Mouse (Mus musculus) CH12.LX (cell line): ENCODE measurements around the gene Spata2l. TPM values are rescaled to one million over a fixed set of nuclear protein-coding genes. Genes with fewer than 3 reads are reported as not detected.

Experiments
- DNase-seq: peaks from one replicate; pipeline ENCODE4 v3.0.0-alpha.2; 2013; ENCODE audit errors: extremely low read depth
- H3K27ac ChIP-seq: 2 replicates; pipeline ENCODE4 v1.5.1; 2012; ENCODE audit warnings: low read depth, mild to moderate bottlenecking, control low read depth, moderate library complexity; ENCODE audit not compliant: insufficient read depth
- H3K27me3 ChIP-seq: replicated peaks from 2 replicates; pipeline ENCODE3; 2012; ENCODE audit warnings: inconsistent platforms
- H3K36me3 ChIP-seq, 2 experiments: replicated peaks in 1 of 2; 2 replicates each; pipeline versions ENCODE3 to v1.6.1; 2012; ENCODE audit warnings: inconsistent platforms in 1 of 2, low read length in 1 of 2, mild to moderate bottlenecking in 1 of 2, mixed read lengths in 1 of 2, moderate library complexity in 1 of 2; ENCODE audit not compliant: control insufficient read depth in 1 of 2, insufficient read depth in 1 of 2
- H3K4me1 ChIP-seq, 2 experiments: 2 replicates each; pipeline ENCODE4 v1.6.1; 2012; ENCODE audit warnings: inconsistent platforms in 1 of 2, moderate library complexity in 1 of 2; ENCODE audit not compliant: insufficient read depth in 2 of 2, control insufficient read depth in 1 of 2
- H3K4me2 ChIP-seq: 2 replicates; pipeline ENCODE4 v1.6.1; 2012; ENCODE audit warnings: low read depth, mild to moderate bottlenecking, control low read depth; ENCODE audit not compliant: poor library complexity, insufficient read depth, severe bottlenecking
- H3K4me3 ChIP-seq, 3 experiments: fragments of 150-350 bp in 1 of 3; sonication (generic) in 1 of 3; replicated peaks in 1 of 3; 2 replicates each; pipeline versions ENCODE3 to v1.5.1; 2011 to 2012; ENCODE audit warnings: low read depth in 2 of 3, low read length in 2 of 3, mild to moderate bottlenecking in 2 of 3, moderate library complexity in 2 of 3, control low read depth in 1 of 3, improper control_type of control experiment in 1 of 3, inconsistent platforms in 1 of 3, mixed read lengths in 1 of 3; ENCODE audit not compliant: poor library complexity in 1 of 3
- H3K79me2 ChIP-seq: replicated peaks from 2 replicates; pipeline ENCODE4 v1.6.1; 2012; ENCODE audit warnings: mild to moderate bottlenecking, moderate library complexity; ENCODE audit not compliant: control insufficient read depth, poor library complexity, insufficient read depth, severe bottlenecking; ENCODE audit errors: extremely low read depth
- H3K9ac ChIP-seq: 2 replicates; pipeline ENCODE4 v1.6.1; 2012; ENCODE audit warnings: low read depth, mild to moderate bottlenecking, control low read depth, moderate library complexity; ENCODE audit not compliant: insufficient read depth
- H3K9me3 ChIP-seq: replicated peaks from 2 replicates; pipeline ENCODE3; 2012; ENCODE audit warnings: low read length, inconsistent platforms, mixed read lengths
- CHD1 ChIP-seq: IDR thresholded peaks from 2 replicates; pipeline ENCODE4 v1.6.1; 2012; ENCODE audit warnings: low read depth, low read length, improper control_type of control experiment, inconsistent platforms
- CTCF ChIP-seq, 2 experiments: IDR thresholded peaks in 1 of 2; conservative IDR thresholded peaks in 1 of 2; 2 replicates each; pipeline ENCODE4 v1.5.1; 2011 to 2012; ENCODE audit warnings: low read depth in 2 of 2, low read length in 2 of 2, improper control_type of control experiment in 1 of 2, inconsistent platforms in 1 of 2, mild to moderate bottlenecking in 1 of 2, moderate library complexity in 1 of 2
- E2F4 ChIP-seq: IDR thresholded peaks from 2 replicates; pipeline ENCODE4 v1.6.1; 2011; ENCODE audit warnings: low read depth, low read length, improper control_type of control experiment; ENCODE audit not compliant: insufficient replicate concordance
- EP300 ChIP-seq: IDR thresholded peaks from 2 replicates; pipeline ENCODE4 v1.6.1; 2011; ENCODE audit warnings: low read length, improper control_type of control experiment
- ETS1 ChIP-seq: conservative IDR thresholded peaks from 2 replicates; pipeline ENCODE4 v1.6.1; 2012; ENCODE audit warnings: low read depth, mild to moderate bottlenecking, inconsistent platforms, low read length, improper control_type of control experiment, moderate library complexity
- IRF4 ChIP-seq: IDR thresholded peaks from 2 replicates; pipeline ENCODE4 v1.6.1; 2014; ENCODE audit warnings: low read depth, mild to moderate bottlenecking, inconsistent platforms, low read length, improper control_type of control experiment
- KAT2A ChIP-seq: IDR thresholded peaks from 2 replicates; pipeline ENCODE4 v1.6.1; 2012; ENCODE audit warnings: low read length, improper control_type of control experiment, inconsistent platforms; ENCODE audit not compliant: insufficient replicate concordance
- MAZ ChIP-seq: IDR thresholded peaks from 2 replicates; pipeline ENCODE4 v1.6.1; 2012; ENCODE audit warnings: low read depth, mild to moderate bottlenecking, inconsistent platforms, low read length, improper control_type of control experiment, moderate library complexity
- NELFE ChIP-seq: IDR thresholded peaks from 2 replicates; pipeline ENCODE4 v1.6.1; 2011; ENCODE audit warnings: low read depth, low read length, improper control_type of control experiment
- PAX5 ChIP-seq: IDR thresholded peaks from 2 replicates; pipeline ENCODE4 v1.6.1; 2012; ENCODE audit warnings: low read length, inconsistent platforms, mixed read lengths
- RCOR1 ChIP-seq: conservative IDR thresholded peaks from 2 replicates; pipeline ENCODE4 v1.6.1; 2012; ENCODE audit warnings: low read depth, mild to moderate bottlenecking, inconsistent platforms, low read length, improper control_type of control experiment
- SIN3A ChIP-seq: IDR thresholded peaks from 2 replicates; pipeline ENCODE4 v1.6.1; 2012; ENCODE audit warnings: low read length, improper control_type of control experiment, inconsistent platforms
- SMC3 ChIP-seq: IDR thresholded peaks from 2 replicates; pipeline ENCODE4 v1.6.1; 2011; ENCODE audit warnings: low read depth, low read length, improper control_type of control experiment
- UBTF ChIP-seq: IDR thresholded peaks from 2 replicates; pipeline ENCODE4 v1.6.1; 2012; ENCODE audit warnings: low read depth, mild to moderate bottlenecking, inconsistent platforms, low read length, improper control_type of control experiment, moderate library complexity
- USF1 ChIP-seq: IDR thresholded peaks from 2 replicates; pipeline ENCODE4 v1.6.1; 2014; ENCODE audit warnings: low read depth, mild to moderate bottlenecking, inconsistent platforms, low read length, improper control_type of control experiment
- ZKSCAN1 ChIP-seq: IDR thresholded peaks from 2 replicates; pipeline ENCODE4 v1.6.1; 2012; ENCODE audit warnings: low read depth, inconsistent platforms, low read length, improper control_type of control experiment, borderline replicate concordance
- ZMIZ1 ChIP-seq: IDR thresholded peaks from 2 replicates; pipeline ENCODE4 v1.6.1; 2012; ENCODE audit warnings: low read depth, mild to moderate bottlenecking, inconsistent platforms, low read length, improper control_type of control experiment
- dilution Hi-C: fragments of 300-500 bp; cut with MboI; formaldehyde crosslinking; loops from 2 replicates; pipeline ENCODE4 v1.14.3; 2020; ENCODE audit warnings: low sequenced_read_pairs; ENCODE audit not compliant: extremely low pct_unique_long_range_greater_than_20kb, extremely low pct_ligation_motif_present
- in situ Hi-C: fragments of 300-500 bp; cut with MboI; formaldehyde crosslinking; loops from 3 replicates; pipeline ENCODE4 v1.14.3; 2019; ENCODE audit warnings: low sequenced_read_pairs, low pct_ligation_motif_present, low pct_unique_long_range_greater_than_20kb, mixed read lengths
- polyA plus RNA-seq: library from polyadenylated mRNA; unstranded; fragments of >175 nt; gene quantifications from 2 replicates; pipeline ENCODE4 v1.2.1, GENCODE M21; 2012; ENCODE audit warnings: low read depth; ENCODE audit not compliant: insufficient read length
- total RNA-seq, 2 experiments: library from RNA; depleted of rRNA; stranded (reverse); fragments of 300-350 nt in 1 of 2; fragments of >200 nt in 1 of 2; gene quantifications; 2 replicates each; pipeline ENCODE4 v1.2.3; 2012 to 2014

Spata2l gene
- total and polyA plus RNA-seq, 3 experiments, result 0.63 to 2.3 (median 1.4) TPM

GRCm38 (mm10) chr8:123279828-123280227 is 43.8 kb upstream of the Spata2l start:
- Histone ChIP-seq H3K36me3 (peaks cover 43 to 81% of the 10 kb centered on the region in 2 experiments), H3K4me1 (peaks cover 9 to 23% of the 10 kb centered on the region in 2 experiments), H3K79me2 (no peaks in the 10 kb centered on the region), H3K9me3 (no peaks in the 10 kb centered on the region)
- dilution Hi-C loops, result no loop called here
- DNase-seq, result no peak
- TF ChIP-seq UBTF (no peak), ETS1 (no peak), KAT2A (no peak), CTCF (conservative IDR thresholded peaks at IDR 0.05 in 1 of 2, IDR thresholded peaks at IDR 0.05 in 1 of 2; ENCODE audit: low read depth in 2 of 2, low read length in 2 of 2) (no peak), SMC3 (no peak), RCOR1 (no peak), ZMIZ1 (no peak), E2F4 (no peak), IRF4 (no peak), CHD1 (no peak), MAZ (no peak), USF1 (no peak), EP300 (no peak), NELFE (no peak), ZKSCAN1 (no peak), SIN3A (no peak)
- TF ChIP-seq, all 38 proteins: peak for 0
- Histone ChIP-seq H3K4me2 (no peak overlapping the region), H3K27me3 (no peaks in the 10 kb centered on the region), H3K27ac (no peak overlapping the region), H3K9ac (no peak overlapping the region), H3K4me3 (no peak overlapping the region)
- in situ Hi-C loops, result no loop called here

- dilution Hi-C loops (no loop called here), in situ Hi-C loops (no loop called here)
- Histone ChIP-seq H3K27me3 (no peaks in the 10 kb centered on the region), H3K9ac (no peak overlapping the region), H3K4me2 (no peak overlapping the region), H3K4me1 (peaks cover 0 to 12% of the 10 kb centered on the region in 2 experiments; a peak in 2 of 4 replicates), H3K9me3 (no peaks in the 10 kb centered on the region), H3K79me2 (no peaks in the 10 kb centered on the region), H3K4me3 (no peak overlapping the region), H3K36me3 (peaks cover 52 to 88% of the 10 kb centered on the region in 2 experiments), H3K27ac (no peak overlapping the region)
- DNase-seq, result no peak
- TF ChIP-seq PAX5, result no peak
These were observed 42.4 kb upstream of the Spata2l start for GRCm38 (mm10) chr8:123278445-123278844.
